Comparison of ENCODE assay signal across 13 mouse cellular contexts in the genomic region with DNA sequence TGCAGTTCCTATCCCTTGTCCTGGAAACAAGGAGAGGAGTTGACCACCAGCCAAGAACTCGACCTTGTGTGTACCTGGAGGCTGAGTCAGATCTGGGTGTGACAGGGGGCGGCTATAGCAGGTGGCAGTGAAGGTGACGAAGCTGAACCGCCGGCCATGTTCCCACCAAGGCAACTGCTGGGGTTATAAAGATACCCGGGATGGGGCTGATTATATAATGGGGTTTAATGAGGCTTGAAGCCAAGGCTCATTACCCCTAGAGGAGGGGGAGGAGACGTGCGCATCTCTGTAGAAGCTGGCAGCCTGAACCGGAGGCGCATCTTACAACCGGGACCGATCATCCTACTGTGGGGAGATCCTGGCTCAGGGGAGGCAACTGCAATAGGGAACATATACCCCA.
DNase-seq lines count a peak whose midpoint lies in the region; ATAC-seq and TF ChIP-seq lines count a peak whose summit lies in the region.
"Had no signal": no experiment of that assay in that cellular context is flagged by ENCODE, and none has a peak within 500 bp of the region (broad histone marks: within the 10 kb centered on the region; RNA-seq: fewer than 3 reads in every experiment).

No protein-coding gene starts in this region.

- no peaks in the 10 kb centered on the region for H3K27me3 ChIP-seq in cerebellum, adult 2 months (ENCODE audit: control insufficient read depth, insufficient read depth, low read length)
- H3K27me3 ChIP-seq: liver, embryonic 15.5 days had no signal

- ATAC-seq in granulocyte monocyte progenitor cell, adult 5-6 weeks (replicated peaks; ENCODE audit: poor library complexity, severe bottlenecking) = no peak

- H3K27ac ChIP-seq in cerebellum, adult 2 months (ENCODE audit: insufficient read depth, low read length) = no peak overlapping the region
- H3K27ac ChIP-seq: left cerebral cortex, adult 2 months; liver, embryonic 15.5 days had no signal

- H3K4me3 ChIP-seq in cerebellum, adult 2 months (replicated peaks; ENCODE audit: insufficient read depth, low read depth, low read length) = no peak overlapping the region
- H3K4me3 ChIP-seq: left cerebral cortex, adult 2 months; liver, embryonic 15.5 days had no signal

- TF ChIP-seq POLR2A in cerebellum, adult 2 months (IDR thresholded peaks at IDR 0.05; ENCODE audit: borderline replicate concordance, insufficient read depth, low read length) = no peak

- TF ChIP-seq CTCF in cerebellum, adult 2 months (IDR thresholded peaks at IDR 0.05; ENCODE audit: borderline replicate concordance, insufficient read depth, low read depth, low read length) = no peak

- 34% methylated on average over 12 of the region's 12 CpGs for WGBS in cerebellum, adult 2 months

- peak; percentile 30 to 61 for DNase-seq in layer of hippocampus, adult 18-20 months (ENCODE audit: low spot score in 2 of 2)
- DNase-seq in layer of hippocampus, postnatal 25 days (ENCODE audit: extremely low spot score in 1 of 2, low spot score in 1 of 2) = no peak
- peak; percentile 26 to 51 for DNase-seq in cerebellum, adult 2 months
- peak; percentile 33 to 51 for DNase-seq in cerebellum, postnatal 25 days
- DNase-seq in mesoderm, embryonic 11.5 days (ENCODE audit: low read depth, low spot score) = peak; percentile 22
- DNase-seq in adrenal gland, adult (ENCODE audit: inconsistent age in 2 of 2, low spot score in 1 of 2) = no peak
- no peak for DNase-seq in urinary bladder, adult 18-20 months (ENCODE audit: low spot score in 2 of 2)
- DNase-seq: gastrocnemius, postnatal 14 days; heart, postnatal 14 days; thymus, postnatal 36 days had no signal

- peaks cover 10% of the 10 kb centered on the region for H3K4me1 ChIP-seq in cerebellum, adult 2 months (ENCODE audit: control insufficient read depth, insufficient read depth, low read length)
- H3K4me1 ChIP-seq: liver, embryonic 15.5 days had no signal

Comparison
In these comparisons a context has a peak if more than half of its experiments do, and no peak if none do; other contexts are left out.
1. DNase-seq: peak in layer of hippocampus, adult 18-20 months (2 of 2), cerebellum, adult 2 months (2 of 2), cerebellum, postnatal 25 days (2 of 2) and mesoderm, embryonic 11.5 days (single experiment); none in layer of hippocampus, postnatal 25 days (0 of 2), adrenal gland, adult (0 of 2) and urinary bladder, adult 18-20 months (0 of 2).